Mouse (Mus musculus): ENCODE data around the gene Mier3.
A peak's percentile ranks its signal among the peaks of the same experiment; 100 is the strongest.
"Not testable (repeated sequence)": the region's sequence is repeated elsewhere in the genome, so short reads cannot be mapped to it uniquely, and the experiment has no call there.

The Mier3 gene

GRCm38 (mm10) chr13:111703396-111703795 is 22.6 kb downstream of the Mier3 start:
- peak; percentile 74 for DNase-seq (ENCODE audit: low read depth, low spot score)

- DNase-seq (ENCODE audit: low read depth, low spot score): not testable (repeated sequence)
Observed at GRCm38 (mm10) chr13:111703952-111704351, 23.2 kb downstream of the Mier3 start.

GRCm38 (mm10) chr13:111710531-111710930 is 29.8 kb downstream of the Mier3 start:
- DNase-seq (ENCODE audit: low read depth, low spot score): no peak

- DNase-seq (ENCODE audit: low read depth, low spot score): peak; percentile 87
Observed at GRCm38 (mm10) chr13:111719726-111720125, 38.9 kb downstream of the Mier3 start.

- no peak for DNase-seq (ENCODE audit: low read depth, low spot score)
Observed at GRCm38 (mm10) chr13:111724811-111725164, 44.0 kb downstream of the Mier3 start.

- DNase-seq (ENCODE audit: low read depth, low spot score): peak; percentile 100
Observed at GRCm38 (mm10) chr13:111725165-111726077, 44.6 kb downstream of the Mier3 start.

GRCm38 (mm10) chr13:111726898-111727297 is 46.1 kb downstream of the Mier3 start:
- DNase-seq (ENCODE audit: low read depth, low spot score): no peak

- no peak for DNase-seq (ENCODE audit: low read depth, low spot score)
Observed at GRCm38 (mm10) chr13:111741204-111741990, 60.6 kb downstream of the Mier3 start.

GRCm38 (mm10) chr13:111741991-111742615 is 61.3 kb downstream of the Mier3 start:
- peak; percentile 77 for DNase-seq (ENCODE audit: low read depth, low spot score)

- DNase-seq (ENCODE audit: low read depth, low spot score): no peak
Observed at GRCm38 (mm10) chr13:111744233-111745000, 63.6 kb downstream of the Mier3 start.

GRCm38 (mm10) chr13:111745216-111745615 is 64.4 kb downstream of the Mier3 start:
- no peak for DNase-seq (ENCODE audit: low read depth, low spot score)

- no peak for DNase-seq (ENCODE audit: low read depth, low spot score)
Observed at GRCm38 (mm10) chr13:111746831-111747230, 66.1 kb downstream of the Mier3 start.

- peak; percentile 69 for DNase-seq (ENCODE audit: low read depth, low spot score)
Observed at GRCm38 (mm10) chr13:111748301-111749062, 67.7 kb downstream of the Mier3 start.

- no peak for DNase-seq (ENCODE audit: low read depth, low spot score)
Observed at GRCm38 (mm10) chr13:111753321-111753720, 72.5 kb downstream of the Mier3 start.

GRCm38 (mm10) chr13:111755377-111755776 is 74.6 kb downstream of the Mier3 start:
- no peak for DNase-seq (ENCODE audit: low read depth, low spot score)

- no peak for DNase-seq (ENCODE audit: low read depth, low spot score)
Observed at GRCm38 (mm10) chr13:111755937-111756336, 75.2 kb downstream of the Mier3 start.

GRCm38 (mm10) chr13:111756986-111757385 is 76.2 kb downstream of the Mier3 start:
- DNase-seq (ENCODE audit: low read depth, low spot score): no peak

GRCm38 (mm10) chr13:111762526-111762925 is 81.7 kb downstream of the Mier3 start:
- no peak for DNase-seq (ENCODE audit: low read depth, low spot score)

All from ZHBTc4 (cell line).